Mouse (Mus musculus) liver, embryonic 13.5 days (tissue): ENCODE measurements around the gene Lyl1. TPM values are rescaled to one million over a fixed set of nuclear protein-coding genes. Genes with fewer than 3 reads are reported as not detected.
A peak's percentile ranks its signal among the peaks of the same experiment; 100 is the strongest.

Source experiments
- ATAC-seq: fragments of 200-750 bp; cut with Nextera tagmentation; 2 replicates; pipeline ENCODE4 v1.8.0; 2017; ENCODE audit warnings: low read depth, mild to moderate bottlenecking, moderate number of reproducible peaks, moderate library complexity
- DNase-seq: peaks from one replicate; pipeline ENCODE4 v3.0.0; 2022
- H3K27ac ChIP-seq: fragments of 300-500 bp; sonication (generic); 2 replicates; pipeline ENCODE4 v1.5.1; 2015; ENCODE audit warnings: moderate library complexity, mild to moderate bottlenecking, inconsistent platforms
- H3K27me3 ChIP-seq: fragments of 300-500 bp; sonication (generic); 2 replicates; pipeline ENCODE4 v1.6.1; 2015; ENCODE audit warnings: mild to moderate bottlenecking, inconsistent platforms
- H3K36me3 ChIP-seq: fragments of 300-500 bp; sonication (generic); 2 replicates; pipeline ENCODE4 v1.6.1; 2015; ENCODE audit warnings: mild to moderate bottlenecking, inconsistent platforms
- H3K4me1 ChIP-seq: fragments of 300-500 bp; sonication (generic); replicated peaks from 2 replicates; pipeline ENCODE4 v1.6.1; 2015; ENCODE audit warnings: inconsistent platforms
- H3K4me2 ChIP-seq: fragments of 300-500 bp; sonication (generic); 2 replicates; pipeline ENCODE4 v1.6.1; 2015; ENCODE audit warnings: inconsistent platforms, mild to moderate bottlenecking, moderate library complexity
- H3K4me3 ChIP-seq: fragments of 300-500 bp; sonication (generic); replicated peaks from 2 replicates; pipeline ENCODE4 v1.5.1; 2015; ENCODE audit warnings: mild to moderate bottlenecking, inconsistent platforms
- H3K9ac ChIP-seq: fragments of 300-500 bp; sonication (generic); 2 replicates; pipeline ENCODE4 v1.6.1; 2015; ENCODE audit warnings: mild to moderate bottlenecking, inconsistent platforms
- H3K9me3 ChIP-seq: fragments of 300-500 bp; sonication (generic); replicated peaks from 2 replicates; pipeline ENCODE4 v1.6.1; 2016; ENCODE audit warnings: inconsistent platforms
- WGBS: fragments of 180-500 bp; shearing (Covaris S2); methylation state at CpG from one replicate; pipeline ENCODE4 v1.1.7; 2015; ENCODE audit not compliant: insufficient replicate concordance; 5-methylcytosine and 5-hydroxymethylcytosine counted together
- polyA plus RNA-seq: library from polyadenylated mRNA; unstranded; fragments of >200 nt; fragmentation: Nextera tagmentation; extraction: Ambion mirVana; gene quantifications from 2 replicates; pipeline ENCODE4 v1.2.1, GENCODE M21; 2015

Gene Lyl1
- polyA plus RNA-seq, 1 experiment from 2014 or later, result 61.3 TPM

- H3K36me3 ChIP-seq, result no peaks in the 10 kb centered on the region
- no peaks in the 10 kb centered on the region for H3K9me3 ChIP-seq
- H3K4me3 ChIP-seq, result peak overlapping the region; percentile 81
- peak overlapping the region; percentile 93 for H3K9ac ChIP-seq
- H3K4me2 ChIP-seq, result peak overlapping the region; percentile 99
- peak overlapping the region; percentile 98 for H3K27ac ChIP-seq
- peaks cover 83% of the 10 kb centered on the region for H3K4me1 ChIP-seq
- DNase-seq (no peak), ATAC-seq (no peak)
- peaks cover 4% of the 10 kb centered on the region; the same call in 1 of the 2 replicates for H3K27me3 ChIP-seq
- 1% methylated on average over 20 of the region's 20 CpGs for WGBS
Observed at GRCm38 (mm10) chr8:84660819-84661457, 40.3 kb upstream of the Lyl1 start.

DNA sequence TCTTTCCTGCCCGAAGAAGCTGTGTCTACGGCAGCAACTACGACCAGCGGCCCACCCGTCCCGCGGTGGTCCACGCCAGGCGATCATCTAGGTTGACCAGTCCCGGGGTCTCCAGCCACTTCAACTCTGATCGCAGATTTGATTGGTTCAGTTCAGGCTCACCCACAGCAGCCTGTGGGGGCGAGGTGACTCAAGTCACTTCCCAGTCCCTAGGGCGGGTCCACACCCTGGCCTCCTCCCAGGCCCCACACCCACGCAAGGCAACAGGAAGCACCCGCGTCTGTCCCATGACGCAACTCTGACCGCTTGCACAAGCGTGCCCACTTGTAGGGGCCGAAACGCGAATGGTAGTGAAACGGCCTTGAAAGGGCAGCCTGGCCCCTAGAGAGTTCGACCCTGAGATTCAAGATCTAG is 39.8 kb upstream of the Lyl1 start:
- Histone ChIP-seq H3K27ac (peak overlapping the region; percentile 98), H3K9ac (peak overlapping the region; percentile 93), H3K36me3 (no peaks in the 10 kb centered on the region), H3K4me1 (peaks cover 83% of the 10 kb centered on the region), H3K27me3 (no peaks in the 10 kb centered on the region), H3K4me2 (peak overlapping the region; percentile 99), H3K9me3 (no peaks in the 10 kb centered on the region), H3K4me3 (peak overlapping the region; percentile 81)
- WGBS, result under 1% methylated on average over 24 of the region's 24 CpGs
- peak; percentile 80 for DNase-seq
- ATAC-seq, result peak; percentile 67

DNA sequence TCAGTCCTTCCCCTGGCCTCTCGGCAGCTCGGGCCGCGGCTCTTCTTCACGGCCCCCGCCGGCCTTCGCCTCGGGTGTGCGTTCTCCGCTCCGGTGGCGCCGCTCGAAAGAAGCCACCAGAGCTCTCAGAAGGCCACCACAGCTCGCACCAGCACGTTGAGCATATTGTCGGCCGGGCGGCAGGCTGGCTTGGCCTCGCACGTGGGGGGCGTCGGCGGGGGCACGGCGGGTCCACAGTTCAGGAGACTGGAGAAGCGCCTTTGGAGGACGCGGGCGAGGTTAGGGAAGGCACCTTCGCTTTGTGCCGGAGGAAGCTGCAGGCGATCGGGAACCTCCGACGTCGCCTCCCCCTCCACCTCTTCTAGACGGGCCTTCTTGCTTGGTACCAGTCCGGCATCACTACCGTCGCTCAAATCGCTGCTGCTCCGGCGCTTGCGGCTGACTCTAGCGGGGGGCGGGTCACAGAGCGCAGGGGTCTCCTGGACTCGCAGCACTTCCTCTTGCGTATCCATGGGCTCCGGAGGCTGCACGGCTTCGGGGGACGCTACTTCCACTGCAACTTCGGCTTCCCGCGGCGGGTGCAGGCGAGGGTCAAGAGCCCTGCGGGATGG is 39.2 kb upstream of the Lyl1 start:
- H3K4me2 ChIP-seq, result peak overlapping the region; percentile 99
- peak overlapping the region; percentile 98 for H3K27ac ChIP-seq
- DNase-seq (peak; percentile 51), ATAC-seq (peak; percentile 0; the same call in 1 of the 2 replicates)
- peak overlapping the region; percentile 81 for H3K4me3 ChIP-seq
- peak overlapping the region; percentile 93 for H3K9ac ChIP-seq
- H3K4me1 ChIP-seq, result peaks cover 83% of the 10 kb centered on the region
- no peaks in the 10 kb centered on the region for H3K36me3 ChIP-seq
- under 1% methylated on average over 61 of the region's 61 CpGs for WGBS
- no peaks in the 10 kb centered on the region for H3K27me3 ChIP-seq
- H3K9me3 ChIP-seq, result no peaks in the 10 kb centered on the region

GRCm38 (mm10) chr8:84662581-84663065 is 38.6 kb upstream of the Lyl1 start, which contains the start of gene Ier2:
Gene Ier2 (minus strand): TSS chr8:84662852.
- Histone ChIP-seq H3K9me3 (no peaks in the 10 kb centered on the region), H3K4me3 (peak within 1 kb of the TSS; percentile 81), H3K27ac (peak within 1 kb of the TSS; percentile 98), H3K4me1 (peaks cover 81% of the 10 kb centered on the region), H3K9ac (peak within 1 kb of the TSS; percentile 93), H3K36me3 (no peaks in the 10 kb centered on the region), H3K4me2 (peak within 1 kb of the TSS; percentile 99), H3K27me3 (no peaks in the 10 kb centered on the region)
- ATAC-seq (peak; percentile 63), DNase-seq (peak; percentile 93)
- under 1% methylated on average over 27 of the region's 27 CpGs for WGBS

- DNase-seq (peak; percentile 94), ATAC-seq (peak; percentile 77)
- Histone ChIP-seq H3K9me3 (no peaks in the 10 kb centered on the region), H3K9ac (peak overlapping the region; percentile 93), H3K4me3 (peak overlapping the region; percentile 81), H3K27me3 (no peaks in the 10 kb centered on the region), H3K4me2 (peak overlapping the region; percentile 99), H3K4me1 (peaks cover 83% of the 10 kb centered on the region), H3K27ac (peak overlapping the region; percentile 98), H3K36me3 (no peaks in the 10 kb centered on the region)
- WGBS, result 3% methylated on average over 43 of the region's 43 CpGs
Observed at GRCm38 (mm10) chr8:84663483-84664327, 37.6 kb upstream of the Lyl1 start.

DNA sequence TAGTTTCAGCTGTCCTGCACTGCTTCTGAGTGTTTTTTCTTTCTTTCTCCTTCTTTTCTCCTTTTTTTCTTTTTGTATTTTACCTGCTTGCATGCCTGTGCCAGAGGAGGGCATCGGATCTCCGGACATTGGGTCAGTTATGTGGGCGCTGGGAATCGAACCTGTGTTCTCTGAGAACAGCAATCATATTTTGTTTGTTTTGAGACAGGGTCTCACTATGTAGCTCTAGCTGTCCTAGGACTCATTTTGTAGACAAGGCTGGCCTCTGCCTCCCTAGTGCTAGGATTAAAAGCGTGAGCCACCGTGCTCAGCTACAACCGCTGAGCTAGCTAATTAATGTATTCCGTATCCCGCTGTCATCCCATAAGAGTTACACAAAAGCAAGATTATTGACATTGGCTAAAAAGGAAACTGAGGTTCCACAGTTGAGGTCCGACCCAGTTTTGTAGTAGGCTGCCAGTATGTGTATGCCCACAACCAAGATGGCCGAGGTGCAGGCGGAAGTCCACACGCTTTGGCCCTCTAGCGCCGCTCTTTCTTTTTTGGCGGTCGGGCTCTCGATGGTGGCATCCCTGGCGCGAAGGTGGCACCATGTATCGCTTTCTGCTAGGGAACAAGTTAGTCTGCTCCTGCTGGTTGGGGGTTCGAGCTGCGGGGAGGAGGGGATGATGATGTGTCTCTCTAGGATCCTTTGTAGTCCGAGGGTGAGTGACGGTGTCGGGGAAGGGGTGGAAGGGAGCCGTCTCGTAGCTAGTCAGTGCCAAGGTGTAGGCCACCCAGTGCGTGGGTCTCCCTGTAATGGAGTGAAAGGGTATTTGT is 36.5 kb upstream of the Lyl1 start:
- WGBS, result under 1% methylated on average over 29 of the region's 29 CpGs

GRCm38 (mm10) chr8:84665385-84665893 is 35.8 kb upstream of the Lyl1 start:
- Histone ChIP-seq H3K4me1 (peaks cover 78% of the 10 kb centered on the region), H3K9me3 (no peaks in the 10 kb centered on the region), H3K27me3 (no peaks in the 10 kb centered on the region), H3K9ac (peak overlapping the region; percentile 93), H3K27ac (peak overlapping the region; percentile 98), H3K4me2 (peak overlapping the region; percentile 99), H3K4me3 (peak overlapping the region; percentile 81), H3K36me3 (peaks cover under 1% of the 10 kb centered on the region; the same call in 1 of the 2 replicates)
- DNase-seq, result no peak
- 2% methylated on average over 14 of the region's 14 CpGs for WGBS
- ATAC-seq, result peak; percentile 2; the same call in 1 of the 2 replicates

More for the DNA sequence above, 36.5 kb upstream of the Lyl1 start:
- ATAC-seq (peak; percentile 45), DNase-seq (peak; percentile 65)
- no peaks in the 10 kb centered on the region for H3K27me3 ChIP-seq
- no peaks in the 10 kb centered on the region for H3K36me3 ChIP-seq
- H3K9ac ChIP-seq, result peak overlapping the region; percentile 93
- H3K9me3 ChIP-seq, result no peaks in the 10 kb centered on the region
- H3K4me3 ChIP-seq, result peak overlapping the region; percentile 81
- peak overlapping the region; percentile 99 for H3K4me2 ChIP-seq
- H3K4me1 ChIP-seq, result peaks cover 79% of the 10 kb centered on the region
- H3K27ac ChIP-seq, result peak overlapping the region; percentile 98

DNA sequence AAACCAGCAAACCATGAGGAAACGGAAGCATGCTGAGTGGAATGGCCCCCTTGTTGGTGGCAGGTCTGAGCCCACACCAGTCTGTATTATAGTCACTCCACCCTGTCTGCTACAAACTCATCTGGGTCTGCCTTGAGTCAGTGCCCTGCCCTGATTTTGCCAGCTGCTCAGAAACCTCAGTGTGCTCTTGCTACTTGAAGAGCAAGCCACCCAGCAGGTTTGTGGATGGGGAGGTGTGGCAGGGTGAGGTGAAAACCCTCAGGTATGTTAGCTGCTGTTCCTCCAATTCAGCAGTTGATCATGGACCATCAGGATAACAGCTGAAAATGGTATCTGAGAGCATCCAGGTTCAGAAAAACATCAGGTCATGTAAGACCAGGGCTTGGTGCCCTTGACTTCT is 33.2 kb upstream of the Lyl1 start:
- H3K27me3 ChIP-seq, result no peaks in the 10 kb centered on the region
- no peak overlapping the region for H3K9ac ChIP-seq
- H3K4me2 ChIP-seq, result no peak overlapping the region
- H3K36me3 ChIP-seq, result peaks cover 23% of the 10 kb centered on the region
- H3K9me3 ChIP-seq, result no peaks in the 10 kb centered on the region
- ATAC-seq (no peak), DNase-seq (no peak)
- WGBS, result 67% methylated on average over 1 of the region's 1 CpGs
- no peak overlapping the region for H3K4me3 ChIP-seq
- H3K27ac ChIP-seq, result no peak overlapping the region
- H3K4me1 ChIP-seq, result peaks cover 68% of the 10 kb centered on the region

- H3K4me2 ChIP-seq, result no peak overlapping the region
- DNase-seq (no peak), ATAC-seq (no peak)
- peaks cover 30% of the 10 kb centered on the region for H3K36me3 ChIP-seq
- H3K27ac ChIP-seq, result no peak overlapping the region
- no peaks in the 10 kb centered on the region for H3K27me3 ChIP-seq
- 42% methylated on average over 6 of the region's 6 CpGs for WGBS
- no peak overlapping the region for H3K4me3 ChIP-seq
- peaks cover 62% of the 10 kb centered on the region for H3K4me1 ChIP-seq
- H3K9ac ChIP-seq, result 0 out of 2 replicates have a peak overlapping the region, but pooled peaks have one; percentile 11
- H3K9me3 ChIP-seq, result no peaks in the 10 kb centered on the region
Observed at GRCm38 (mm10) chr8:84668731-84669485, 32.3 kb upstream of the Lyl1 start.
